Mouse (Mus musculus) spleen, postnatal 0 days (tissue): ENCODE measurements around the gene Hapln3. TPM values are rescaled to one million over a fixed set of nuclear protein-coding genes. Genes with fewer than 3 reads are reported as not detected.

ENCODE experiments used
- polyA plus RNA-seq: library from polyadenylated mRNA; unstranded; fragments of >200 nt; fragmentation: Nextera tagmentation; extraction: Ambion mirVana; gene quantifications from 2 replicates; pipeline ENCODE4 v1.2.1, GENCODE M21; 2015

Gene Hapln3
- polyA plus RNA-seq: 0.28 and 0.47 TPM in 2 replicates

DNA sequence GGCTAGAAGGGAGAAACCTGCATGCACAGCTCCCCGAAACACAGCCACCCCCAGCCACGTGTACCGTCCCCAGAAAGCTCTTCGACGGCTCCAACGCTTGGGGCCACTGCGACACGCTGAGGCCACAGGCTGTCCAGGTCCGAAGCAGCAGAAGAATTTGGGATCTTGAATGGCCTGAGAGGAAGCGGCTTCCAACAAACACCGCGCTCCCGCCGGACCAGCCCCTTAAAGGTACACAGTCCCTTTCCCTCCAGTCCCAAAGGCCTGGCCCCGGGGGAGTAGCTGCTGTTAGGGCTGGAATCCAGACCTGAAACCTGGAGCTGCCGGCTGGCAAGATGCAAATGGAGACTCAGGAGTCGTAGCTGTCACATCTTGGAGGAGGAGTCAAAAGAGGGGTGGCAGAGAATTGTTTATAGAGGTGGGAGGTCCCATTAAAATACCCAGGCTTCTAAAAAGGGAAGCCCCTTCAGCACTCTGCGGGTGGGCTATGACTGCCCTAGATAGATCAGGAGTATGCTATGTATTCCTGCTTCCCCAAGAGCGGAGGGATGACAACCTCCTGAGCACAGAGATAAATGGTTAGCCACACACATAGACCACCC is at the start of gene Hapln3:
Hapln3 (minus strand) TSS at position 176 of the 602 bp plus-strand sequence.

DNA sequence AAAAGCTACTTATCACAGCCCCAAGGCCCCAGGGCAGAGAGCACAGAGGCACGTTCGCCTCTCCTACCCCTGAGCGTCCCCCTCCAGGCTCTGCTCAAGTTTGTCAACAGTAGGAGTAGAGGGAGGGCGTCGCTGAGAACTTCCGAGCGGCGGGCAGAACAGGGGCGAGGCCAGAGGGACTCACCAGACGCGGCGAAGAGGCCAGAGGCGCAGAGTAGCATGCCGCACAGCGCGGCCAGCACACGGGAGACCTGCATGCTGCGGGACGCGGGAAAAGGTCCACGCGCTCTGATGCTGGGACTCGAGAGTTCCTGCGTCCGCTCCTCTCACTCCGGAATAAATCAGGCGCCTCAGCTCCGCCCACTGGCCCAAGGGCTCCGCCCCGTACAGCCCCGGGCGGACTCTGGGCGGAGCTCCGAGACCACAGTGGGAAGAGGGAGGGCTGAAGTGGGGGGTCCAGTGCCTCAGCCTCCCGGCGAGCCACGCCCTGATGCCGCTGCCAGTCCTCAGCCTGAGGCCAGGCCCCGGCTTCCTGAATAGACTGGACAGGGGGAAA is 18.0 kb upstream of the Hapln3 start, which contains the start of gene Mfge8:
Mfge8 (minus strand) TSS at position 350 of the 556 bp plus-strand sequence.

Other genes with a start within 250 kb of the Hapln3 start
- gene Aen, start 235.2 kb downstream of the Hapln3 start, polyA plus RNA-seq: 22.5 and 24.6 TPM in 2 replicates
- 229 and 243 TPM in 2 replicates for gene Isg20, start 217.6 kb downstream of the Hapln3 start, polyA plus RNA-seq
- gene Acan, start 77.5 kb downstream of the Hapln3 start, polyA plus RNA-seq: 0.26 and 0.29 TPM in 2 replicates
- gene Mfge8, start 18.0 kb upstream of the Hapln3 start, polyA plus RNA-seq: 64.6 and 89.0 TPM in 2 replicates
- gene Abhd2, start 142.2 kb upstream of the Hapln3 start, polyA plus RNA-seq: 7.3 and 7.6 TPM in 2 replicates